Mouse (Mus musculus) gastrocnemius, adult 2 months (tissue): ENCODE data around the gene Ssu72. TPM values are rescaled to one million over a fixed set of nuclear protein-coding genes. Genes with fewer than 3 reads are reported as not detected.
A peak's percentile ranks its signal among the peaks of the same experiment; 100 is the strongest.
"Not testable (repeated sequence)": the region's sequence is repeated elsewhere in the genome, so short reads cannot be mapped to it uniquely, and the experiment has no call there.

Experiments
- DNase-seq: peaks from one replicate; pipeline ENCODE4 v3.0.0; 2022
- H3K27ac ChIP-seq: fragments of 200-600 bp; 2 replicates; pipeline ENCODE4 v1.8.1; 2022; ENCODE audit warnings: mild to moderate bottlenecking
- H3K4me3 ChIP-seq: fragments of 200-600 bp; 2 replicates; pipeline ENCODE4 v1.8.1; 2022; ENCODE audit warnings: mild to moderate bottlenecking, moderate library complexity
- CTCF ChIP-seq: fragments of 200-600 bp; IDR thresholded peaks from 2 replicates; pipeline ENCODE4 v1.8.1; 2022; ENCODE audit warnings: antibody characterized with exemption, mild to moderate bottlenecking, moderate library complexity
- intact Hi-C: fragments of 180-260 bp; cut with DNase I; formaldehyde crosslinking; loops from one replicate; pipeline ENCODE4 v1.15.1; 2025
- long read RNA-seq, 2 experiments: library from polyadenylated mRNA; stranded (forward); transcript quantifications; one replicate each; pipeline ENCODE4 v2.0.0; 2021
- total RNA-seq, 2 experiments: library from RNA; stranded (reverse); gene quantifications; 2 replicates each; pipeline ENCODE4 v1.2.3; 2021

The Ssu72 gene
- 10 to 100 TPM; 42.3 to 44.5 TPM for total RNA-seq
- long read RNA-seq, experiment 1, transcript Ssu72-201 (5 exons, 1,472 nt), result major isoform, 42 of 60 reads
- long read RNA-seq, experiment 1, partial matches to known transcripts, result 4 of 60 reads
- long read RNA-seq, experiment 1, other reads (novel, unspliced or antisense), result 7 of 60 reads
- long read RNA-seq, experiment 2, transcript Ssu72-201 (5 exons, 1,472 nt), result major isoform, 41 of 65 reads
- long read RNA-seq, experiment 2, partial matches to known transcripts, result 15 of 65 reads
- long read RNA-seq, experiment 2, other reads (novel, unspliced or antisense), result 5 of 65 reads

DNA sequence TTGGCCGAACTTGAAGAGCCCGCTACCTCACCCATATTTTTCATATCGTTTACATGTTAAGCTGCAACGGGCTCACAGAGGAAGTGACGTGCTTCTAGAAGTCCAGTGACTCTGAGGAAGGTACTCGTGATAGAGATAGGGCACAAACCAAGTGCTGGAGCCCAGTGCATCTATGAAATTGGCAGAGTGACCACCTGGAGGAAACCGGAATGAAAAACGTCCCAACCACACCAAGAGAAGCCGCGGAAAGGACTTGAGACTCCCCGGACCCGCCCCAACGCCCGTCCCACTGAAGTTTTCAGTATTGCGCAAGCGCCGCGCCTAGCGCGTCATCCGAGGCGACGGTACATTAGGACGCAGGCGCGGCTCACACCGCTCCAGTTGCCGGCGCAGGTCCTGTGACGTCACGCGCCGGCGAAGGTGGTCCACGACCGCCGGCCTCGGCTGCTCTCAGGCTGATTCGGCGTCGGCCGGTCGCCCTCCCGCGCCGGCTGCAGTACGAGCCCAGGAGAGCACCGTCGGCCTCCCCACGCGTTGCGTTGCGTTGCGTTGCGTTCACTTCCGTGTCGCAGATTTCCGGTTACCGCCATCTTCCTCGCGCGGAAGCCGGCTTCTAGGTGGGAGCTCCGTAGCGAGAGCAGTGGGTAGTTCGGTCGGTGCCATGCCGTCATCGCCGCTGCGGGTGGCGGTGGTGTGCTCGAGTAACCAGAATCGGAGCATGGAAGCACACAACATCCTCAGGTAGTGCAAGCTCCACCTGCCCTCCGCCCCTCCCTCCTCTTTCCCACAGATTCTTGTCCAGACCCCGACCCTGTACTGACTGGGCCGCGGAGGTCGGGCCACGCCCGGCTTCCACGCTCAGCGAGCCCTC lies at the start of gene Ssu72:
Ssu72 (plus strand) TSS at position 80 of the 871 bp plus-strand sequence.
- H3K27ac ChIP-seq, result peak within 1 kb of the TSS; percentile 98
- H3K4me3 ChIP-seq, result peak within 1 kb of the TSS; percentile 85
- no peak for TF ChIP-seq CTCF
- DNase-seq, result peak; percentile 95
- intact Hi-C loops, result loop anchor here (5.0 to 10.0 kb wide), 3 partner anchors 78 to 340 kb away; partner anchors contain the start of gene Prkcz

DNA sequence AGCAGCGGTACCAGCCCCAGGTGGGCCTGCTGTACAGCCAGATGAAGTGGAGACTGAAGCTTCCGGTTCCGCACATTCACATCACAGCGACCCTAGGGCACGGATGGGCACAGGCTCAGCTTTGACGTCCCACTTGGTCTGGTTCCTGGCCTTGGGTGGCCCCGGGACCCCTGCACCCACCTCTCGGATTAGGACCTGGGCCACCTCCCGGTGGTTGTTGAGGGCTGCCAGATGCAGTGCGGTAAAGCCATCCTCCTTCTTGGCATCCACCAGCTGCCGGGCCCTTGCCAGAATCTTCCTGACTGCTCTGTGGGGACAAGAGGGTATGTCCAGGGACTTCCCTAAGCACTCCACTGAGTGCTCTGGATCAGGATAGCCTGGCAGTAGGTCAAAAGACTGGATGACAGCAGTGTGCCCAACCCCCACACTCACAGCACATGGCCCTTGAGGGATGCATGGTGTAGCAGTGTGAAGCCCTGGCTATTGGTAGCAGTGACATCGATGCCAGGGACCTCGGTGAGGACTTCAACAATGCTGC lies 48.3 kb upstream of the Ssu72 start:
- no peak overlapping the region for H3K4me3 ChIP-seq
- no peak overlapping the region for H3K27ac ChIP-seq
- TF ChIP-seq CTCF, result no peak
- no peak for DNase-seq
- intact Hi-C loops, result no loop called here

DNA sequence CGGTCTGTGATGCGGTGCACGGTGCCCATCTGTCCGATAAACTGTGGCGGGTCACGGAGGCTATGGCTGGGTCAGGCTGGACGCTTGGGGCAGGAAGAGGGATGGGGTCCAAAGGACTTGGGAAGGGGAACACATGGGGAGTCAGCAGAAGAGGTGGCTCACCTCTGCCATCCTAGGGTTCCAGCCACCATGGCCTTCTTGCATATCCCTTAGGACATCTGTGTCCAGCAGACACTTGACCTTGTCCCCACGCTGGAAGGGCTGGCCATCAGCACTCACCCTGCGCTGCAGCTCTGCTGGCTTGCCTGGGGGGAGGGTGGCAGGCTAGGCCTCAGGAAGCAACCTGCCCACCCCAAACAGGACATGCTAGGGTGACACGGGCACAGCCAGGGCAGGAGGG lies 45.6 kb upstream of the Ssu72 start:
- Histone ChIP-seq H3K27ac (no peak overlapping the region), H3K4me3 (no peak overlapping the region)
- intact Hi-C loops, result no loop called here
- TF ChIP-seq CTCF, result no peak
- DNase-seq, result peak; percentile 21

DNA sequence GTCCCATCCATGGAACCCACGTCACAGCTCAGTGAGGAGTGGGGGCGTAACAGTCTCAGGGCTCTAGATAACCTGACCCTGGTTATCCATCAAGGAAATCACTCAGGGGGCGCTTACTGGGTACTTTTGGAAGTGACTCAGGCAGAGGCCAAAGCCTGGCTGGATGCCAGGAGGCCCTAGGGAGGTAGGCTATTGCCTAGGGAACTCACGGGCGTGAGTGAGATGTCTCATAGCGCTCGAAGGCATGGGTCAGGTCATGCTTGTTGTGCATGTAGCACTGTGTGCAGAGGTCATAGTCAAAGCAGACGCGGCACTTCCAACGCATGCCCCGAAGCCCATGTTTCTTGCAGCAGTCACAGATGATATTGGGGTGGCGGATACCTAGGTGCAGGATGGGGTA lies 44.0 kb upstream of the Ssu72 start:
- intact Hi-C loops, result no loop called here
- H3K27ac ChIP-seq, result no peak overlapping the region
- TF ChIP-seq CTCF, result no peak
- DNase-seq, result peak; percentile 31
- H3K4me3 ChIP-seq, result no peak overlapping the region

DNA sequence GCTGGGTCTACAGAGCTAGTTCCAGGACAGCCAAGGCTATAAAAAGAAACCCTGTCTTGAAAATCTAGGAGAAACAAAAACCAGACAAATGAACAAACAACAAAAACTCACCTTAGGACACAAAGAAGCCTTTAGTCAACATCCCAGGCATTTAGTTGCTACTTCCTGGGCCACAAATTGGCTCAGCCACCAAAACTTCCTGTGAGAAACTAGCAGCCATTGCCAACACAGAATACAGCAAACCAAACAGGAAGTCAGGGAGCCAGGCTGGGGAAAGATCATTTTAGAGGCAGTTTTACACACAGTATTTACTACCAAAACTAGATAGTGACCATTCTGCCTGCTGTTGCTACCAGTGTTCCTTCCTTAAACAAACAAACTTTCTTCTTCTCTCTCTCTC lies 37.7 kb upstream of the Ssu72 start:
- Histone ChIP-seq H3K4me3 (no peak overlapping the region), H3K27ac (no peak overlapping the region)
- no peak for TF ChIP-seq CTCF
- DNase-seq, result no peak
- intact Hi-C loops, result loop anchor here (5.0 kb wide), 1 partner anchor 40 kb away; no protein-coding TSS in a partner anchor

DNA sequence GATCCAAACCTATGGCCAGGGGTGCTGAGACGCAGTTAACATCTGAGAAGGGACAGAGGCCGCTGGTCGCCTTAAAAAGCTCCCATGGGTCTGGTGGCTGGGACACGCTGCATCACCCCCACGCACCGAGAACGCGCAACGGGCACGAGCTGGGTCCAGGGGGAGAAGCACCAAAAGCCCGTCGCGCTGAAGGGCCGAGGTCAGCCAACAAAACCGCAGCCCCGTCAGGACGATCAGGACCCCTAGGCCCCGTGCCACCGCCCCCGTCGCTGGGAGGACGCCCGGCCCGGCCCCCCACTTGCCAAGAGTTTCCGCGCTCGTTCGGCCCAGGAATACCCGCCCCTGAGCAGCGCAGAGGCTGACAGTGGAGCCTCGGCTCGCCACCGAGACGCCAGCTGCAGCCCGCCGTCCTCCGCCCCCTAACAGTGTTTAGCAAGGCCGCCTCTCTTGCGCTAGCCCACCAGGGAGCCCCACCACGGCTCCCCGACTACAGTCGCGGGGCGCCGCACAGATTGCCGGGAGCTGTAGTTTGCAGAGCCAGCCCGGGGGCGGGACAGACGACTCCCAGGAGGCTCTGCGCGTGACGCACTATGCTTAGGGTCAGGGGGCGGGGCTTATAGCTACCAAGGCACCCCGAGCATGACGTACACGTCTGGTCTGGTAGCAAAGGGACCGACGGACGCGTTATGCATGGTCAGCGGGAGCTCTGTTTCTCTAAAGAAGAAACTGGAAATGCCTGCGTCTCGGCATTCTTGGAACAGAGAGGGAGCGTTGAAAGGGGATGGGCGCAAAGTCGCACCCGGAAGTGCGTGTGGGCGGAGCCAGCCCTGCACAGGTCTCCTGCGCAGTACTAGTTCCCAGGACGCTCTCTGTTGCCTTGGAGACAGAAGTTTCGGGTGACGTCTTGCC lies 35.7 kb upstream of the Ssu72 start, which contains the start of gene Mib2:
Mib2 (minus strand) TSS at position 510 of the 909 bp plus-strand sequence.
- TF ChIP-seq CTCF, result no peak
- Histone ChIP-seq H3K27ac (peak within 1 kb of the TSS; percentile 95), H3K4me3 (peak within 1 kb of the TSS; percentile 98)
- DNase-seq, result peak; percentile 97
- intact Hi-C loops, result loop anchor here (5.0 kb wide), 1 partner anchor 42 kb away; no protein-coding TSS in a partner anchor

DNA sequence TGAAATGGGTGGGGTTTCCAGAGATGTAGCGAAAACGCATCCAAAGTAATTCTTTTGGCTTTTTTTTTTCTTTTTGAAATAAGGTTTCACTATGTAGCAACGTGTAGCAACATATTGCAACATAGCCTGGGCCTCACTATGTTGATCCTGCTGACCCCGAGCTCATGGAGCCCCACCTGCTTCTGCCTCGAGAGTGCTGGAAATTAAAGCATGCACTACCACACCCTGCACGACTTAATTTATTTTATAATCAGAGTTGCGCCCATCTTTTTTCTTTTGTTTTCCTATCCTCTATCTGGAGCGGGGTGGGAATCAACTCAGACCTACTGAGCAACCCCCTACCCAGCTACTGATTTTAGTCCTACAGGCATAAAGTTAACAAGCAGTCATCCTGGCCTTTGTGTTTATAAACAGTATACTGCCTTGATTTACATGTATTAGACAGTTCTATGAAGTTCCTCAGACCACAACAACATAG lies 35.0 kb upstream of the Ssu72 start:
- no peak for DNase-seq
- H3K4me3 ChIP-seq, result peak overlapping the region; percentile 98
- no peak for TF ChIP-seq CTCF
- intact Hi-C loops, result loop anchor here (5.0 kb wide), 1 partner anchor 42 kb away; no protein-coding TSS in a partner anchor
- H3K27ac ChIP-seq, result peak overlapping the region; percentile 95

DNA sequence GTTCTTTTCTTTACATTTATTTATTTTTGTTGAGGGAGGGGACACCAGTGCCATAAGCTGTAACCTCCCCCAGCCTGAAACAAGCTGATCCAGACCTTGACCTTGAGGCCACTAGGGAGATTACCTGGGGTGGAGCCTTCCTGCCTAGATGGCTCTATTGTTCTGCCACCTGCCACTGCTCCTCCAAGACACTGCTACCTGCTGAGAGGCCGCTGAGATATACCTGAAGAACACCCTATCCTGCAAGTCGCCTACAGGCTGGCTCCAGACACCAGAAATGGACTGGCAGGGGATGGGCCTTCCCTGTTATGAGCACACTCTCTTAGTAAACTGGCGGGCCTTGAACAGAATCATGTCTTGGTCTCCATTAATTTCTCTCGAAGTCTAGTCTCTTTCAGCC lies 34.4 kb upstream of the Ssu72 start:
- DNase-seq, intact Hi-C loops, H3K4me3 ChIP-seq, H3K27ac ChIP-seq: not testable (repeated sequence)

DNA sequence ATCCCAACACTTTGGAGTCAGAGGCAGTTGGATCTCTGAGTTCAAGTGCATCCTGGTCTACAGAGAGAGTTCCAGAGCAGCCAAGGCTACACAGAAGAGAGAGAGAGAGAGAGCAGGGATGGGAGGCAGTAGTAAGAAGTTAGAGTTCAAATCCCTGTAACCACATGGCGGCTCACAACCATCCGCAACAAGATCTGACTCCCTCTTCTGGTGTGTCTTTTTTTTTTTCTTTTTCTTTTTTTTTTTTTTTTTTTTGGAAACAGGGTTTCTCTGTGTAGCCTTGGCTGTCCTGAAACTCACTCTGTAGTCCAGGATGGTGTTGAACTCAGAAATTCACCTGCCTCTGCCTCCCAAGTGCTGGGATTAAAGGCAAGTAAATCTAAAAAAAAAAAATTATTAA lies 32.5 kb upstream of the Ssu72 start:
- no peak for TF ChIP-seq CTCF
- intact Hi-C loops, result no loop called here
- DNase-seq, result no peak
- no peak overlapping the region for H3K27ac ChIP-seq
- H3K4me3 ChIP-seq, result no peak overlapping the region

DNA sequence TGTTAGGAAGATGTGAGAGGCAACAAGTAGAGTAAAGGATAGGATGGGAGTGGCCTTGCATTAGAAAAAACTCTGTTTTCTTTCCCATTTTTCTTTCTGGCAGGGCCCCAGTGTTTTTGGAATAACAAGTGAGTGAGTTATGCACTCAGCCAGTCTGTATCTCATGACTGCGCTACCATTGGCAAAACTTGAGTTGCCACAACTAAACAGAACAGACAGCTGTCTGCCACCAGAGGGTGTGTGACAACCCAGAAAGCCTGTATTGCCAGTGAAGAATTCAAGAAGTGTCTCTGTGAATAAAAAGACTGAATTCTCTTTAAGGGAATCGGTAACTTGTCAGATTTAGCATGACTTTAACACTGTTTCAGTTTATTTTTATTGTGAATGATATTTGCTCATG lies 28.6 kb upstream of the Ssu72 start:
- TF ChIP-seq CTCF, result peak; percentile 59
- Histone ChIP-seq H3K4me3 (no peak overlapping the region), H3K27ac (no peak overlapping the region)
- intact Hi-C loops, result no loop called here
- no peak for DNase-seq

DNA sequence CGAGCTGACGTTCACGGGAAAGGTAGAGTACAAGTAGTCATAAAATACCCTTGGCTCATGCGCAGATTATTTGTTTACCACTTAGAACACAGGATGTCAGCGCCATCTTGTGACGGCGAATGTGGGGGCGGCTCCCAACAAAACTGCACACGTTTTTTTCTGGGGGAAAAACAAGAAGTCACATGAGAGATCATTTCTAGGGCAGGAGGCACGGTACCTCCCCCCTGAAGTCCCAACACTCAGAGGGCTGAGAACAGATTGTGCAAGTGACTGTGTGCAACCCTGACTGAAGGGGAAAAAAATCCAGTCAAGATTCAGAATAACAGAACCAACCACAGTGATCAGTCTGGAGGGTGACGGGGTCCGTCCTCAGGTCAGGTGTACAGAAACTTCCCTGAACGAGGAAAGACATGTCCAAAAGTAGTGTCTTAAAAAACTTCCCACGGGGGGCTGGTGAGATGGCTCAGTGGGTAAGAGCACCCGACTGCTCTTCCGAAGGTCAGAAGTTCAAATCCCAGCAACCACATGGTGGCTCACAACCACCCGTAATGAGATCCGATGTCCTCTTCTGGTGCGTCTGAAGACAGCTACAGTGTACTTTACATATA lies 20.8 kb upstream of the Ssu72 start:
- H3K27ac ChIP-seq, H3K4me3 ChIP-seq, DNase-seq, intact Hi-C loops: not testable (repeated sequence)

DNA sequence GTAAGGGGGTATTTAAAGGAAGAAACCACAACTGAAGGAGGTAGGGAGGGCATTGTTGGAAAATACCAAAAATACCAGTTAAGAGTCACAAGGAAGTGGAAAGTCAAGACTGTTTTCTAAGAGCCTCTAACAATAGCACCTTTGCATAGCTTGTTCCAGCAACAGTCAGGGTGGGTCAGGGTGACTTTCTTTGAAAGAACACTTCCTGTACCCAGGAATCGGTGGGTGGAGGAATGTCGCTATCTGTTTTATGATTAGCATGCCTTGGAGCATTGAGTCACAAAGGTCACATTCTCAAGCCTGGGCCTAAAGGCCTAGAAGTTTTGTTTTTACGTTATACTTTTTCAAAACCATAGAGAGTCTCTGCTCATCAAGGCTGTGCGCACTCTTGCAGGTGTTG lies 16.8 kb upstream of the Ssu72 start:
- H3K4me3 ChIP-seq, H3K27ac ChIP-seq, intact Hi-C loops, DNase-seq: not testable (repeated sequence)
